Mouse (Mus musculus): ENCODE results near the gene 4933414I15Rik. TPM values are rescaled to one million over a fixed set of nuclear protein-coding genes. Genes with fewer than 3 reads are reported as not detected.

The 4933414I15Rik gene
- total RNA-seq, 2 experiments from 2014 or later = not detected

Other genes starting within 250 kb of the 4933414I15Rik start
- gene Zfp354c, start 116.0 kb downstream of the 4933414I15Rik start, total RNA-seq (2021) = 10 to 100 TPM; 51.4 to 52.3 TPM
- gene Zfp879, start 102.2 kb downstream of the 4933414I15Rik start, total RNA-seq (2021) = 1 to 10 TPM; 3.3 to 5.0 TPM
- gene Grm6, start 93.1 kb downstream of the 4933414I15Rik start, total RNA-seq (2021) = not detected
- gene Zfp454, start 56.1 kb downstream of the 4933414I15Rik start, total RNA-seq (2021) = 1 to 10 TPM; 6.7 to 7.0 TPM
- gene Zfp2, start 27.6 kb downstream of the 4933414I15Rik start, total RNA-seq (2021) = 10 to 100 TPM; 17.6 to 19.5 TPM
- gene Zfp354b, start 12.1 kb downstream of the 4933414I15Rik start, total RNA-seq (2021) = 1 to 10 TPM; 6.5 to 7.4 TPM
- not detected for gene Prop1, start 10.0 kb upstream of the 4933414I15Rik start, total RNA-seq (2021)
- not detected for gene Olfr1378, start 22.8 kb upstream of the 4933414I15Rik start, total RNA-seq (2021)
- gene Olfr1377, start 38.2 kb upstream of the 4933414I15Rik start, total RNA-seq (2021) = not detected
- gene Olfr51, start 59.8 kb upstream of the 4933414I15Rik start, total RNA-seq (2021) = not detected
- gene Olfr54, start 70.5 kb upstream of the 4933414I15Rik start, total RNA-seq (2021) = not detected
- gene Olfr1375, start 104.3 kb upstream of the 4933414I15Rik start, total RNA-seq (2021) = not detected
- 1 to 10 TPM; 8.2 to 8.5 TPM for gene Zfp354a, start 115.5 kb upstream of the 4933414I15Rik start, total RNA-seq (2021)